Mouse (Mus musculus) inflammation-experienced regulatory T-cells, adult 6 months (primary cell): ENCODE measurements around the gene Rpl27. TPM values are rescaled to one million over a fixed set of nuclear protein-coding genes. Genes with fewer than 3 reads are reported as not detected.
"Not testable (repeated sequence)": the region's sequence is repeated elsewhere in the genome, so short reads cannot be mapped to it uniquely, and the experiment has no call there.

Source experiments
- ATAC-seq: one replicate; pipeline ENCODE4 v1.8.0; 2017
- polyA plus RNA-seq, 3 experiments: library from polyadenylated mRNA; unstranded; fragments of 100-300 nt; shearing (Covaris generic); gene quantifications; one replicate each; pipeline ENCODE4 v1.2.1; 2017

The Rpl27 gene
- polyA plus RNA-seq, 3 experiments from 2014 or later: 523 to 733 (median 603) TPM

DNA sequence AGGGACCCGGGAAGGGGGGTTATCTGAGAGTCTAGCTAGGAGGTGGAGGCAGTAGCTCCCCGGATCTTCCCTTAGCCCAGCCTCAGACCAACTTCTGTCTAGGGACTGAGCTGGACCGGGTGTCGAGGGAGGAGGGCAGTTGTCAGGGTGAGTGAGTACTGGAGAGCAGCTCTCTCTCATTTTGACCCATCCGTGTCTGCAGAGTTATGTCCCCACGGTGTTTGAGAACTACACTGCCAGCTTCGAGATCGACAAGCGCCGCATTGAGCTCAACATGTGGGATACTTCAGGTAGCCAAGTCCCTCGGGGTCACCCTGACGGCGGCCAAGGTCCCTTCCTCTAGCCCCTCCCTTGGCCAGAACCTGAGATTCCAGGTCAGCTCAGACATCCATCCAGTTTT lies 26.6 kb downstream of the Rpl27 start:
- ATAC-seq: no peak

GRCm38 (mm10) chr11:101469155-101469554 lies 27.1 kb downstream of the Rpl27 start:
- ATAC-seq: no peak

DNA sequence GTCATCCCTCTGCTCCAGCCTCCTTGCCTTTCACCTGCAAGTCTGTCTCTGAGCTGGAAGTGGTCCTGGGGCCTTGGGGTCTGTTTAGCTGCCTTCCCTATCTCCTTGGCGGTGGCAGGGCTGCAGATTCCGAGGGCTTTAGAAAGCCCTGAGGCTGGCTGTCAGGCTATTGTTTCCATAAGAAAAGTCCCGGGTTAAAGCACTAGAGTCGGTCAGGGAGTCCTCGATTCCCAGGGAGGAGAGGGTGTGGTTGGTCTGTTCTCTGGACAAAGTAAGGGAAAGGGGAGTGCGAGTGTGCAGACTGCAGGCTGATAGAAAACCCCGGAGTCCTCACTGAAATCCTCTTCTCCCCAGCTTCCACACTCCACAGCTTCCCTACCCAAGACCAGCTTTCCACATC lies 28.1 kb downstream of the Rpl27 start:
- ATAC-seq: no peak

- no peak for ATAC-seq
Measured at GRCm38 (mm10) chr11:101471926-101472325, 29.8 kb downstream of the Rpl27 start.

DNA sequence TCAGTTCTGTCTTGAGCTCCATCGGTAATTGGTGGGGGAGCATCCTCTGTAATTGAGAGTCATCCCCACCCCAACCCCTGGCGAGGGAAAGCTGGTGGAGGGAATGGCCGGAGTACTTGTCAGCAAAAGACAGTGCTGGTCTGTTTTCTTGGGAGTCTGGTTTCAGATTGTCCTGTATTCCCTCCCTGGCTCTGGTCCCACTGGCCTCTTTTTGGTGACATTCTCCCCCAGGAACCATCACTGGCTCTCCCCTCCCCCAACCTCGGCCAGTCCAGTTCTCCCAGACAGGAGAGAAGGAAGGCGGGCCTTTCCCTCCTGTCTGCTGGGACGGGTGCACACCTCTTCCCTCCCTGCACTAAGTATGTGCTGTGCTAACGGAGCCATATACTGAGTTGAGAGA lies 30.2 kb downstream of the Rpl27 start:
- no peak for ATAC-seq

GRCm38 (mm10) chr11:101473686-101474085 lies 31.6 kb downstream of the Rpl27 start:
- ATAC-seq: not testable (repeated sequence)

- ATAC-seq: no peak
Measured at GRCm38 (mm10) chr11:101474298-101474697, 32.2 kb downstream of the Rpl27 start.

GRCm38 (mm10) chr11:101476361-101476760 lies 34.3 kb downstream of the Rpl27 start:
- not testable (repeated sequence) for ATAC-seq

- ATAC-seq: no peak
Measured at GRCm38 (mm10) chr11:101477194-101477551, 35.1 kb downstream of the Rpl27 start.

DNA sequence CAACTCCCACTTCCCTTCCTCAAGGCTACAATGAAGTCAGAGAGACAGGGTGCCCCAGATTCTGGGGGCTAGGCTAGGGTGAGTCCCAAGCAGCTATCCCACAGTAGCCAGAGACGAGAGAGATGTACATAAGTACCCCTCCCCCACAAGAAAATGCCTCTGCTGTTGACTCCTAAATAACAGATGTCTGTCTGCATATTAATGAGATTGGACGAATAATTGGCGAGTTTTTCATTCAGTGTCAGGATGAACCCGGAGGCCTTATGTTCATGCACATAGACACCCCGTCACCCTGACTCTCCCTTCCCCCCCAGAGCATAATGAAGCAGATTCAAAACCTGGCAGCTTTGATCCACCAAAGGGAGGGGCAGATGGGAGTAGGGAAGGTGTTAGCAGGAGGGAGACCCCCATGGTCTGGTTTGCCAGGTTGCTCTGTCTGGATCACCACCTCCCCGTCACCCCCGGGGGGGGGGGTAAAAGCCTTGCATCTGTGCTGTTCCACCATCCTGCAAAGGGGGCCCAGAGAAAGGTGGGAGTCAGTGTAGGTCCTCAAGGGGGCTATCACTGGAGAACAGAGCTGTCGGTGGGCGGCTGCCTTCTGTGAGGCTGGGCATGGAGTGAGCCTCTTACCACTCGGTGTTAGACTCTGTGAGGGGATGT lies 35.6 kb downstream of the Rpl27 start:
- ATAC-seq: no peak

GRCm38 (mm10) chr11:101479171-101479635 lies 37.1 kb downstream of the Rpl27 start:
- ATAC-seq: no peak

- no peak for ATAC-seq
Measured at GRCm38 (mm10) chr11:101480912-101481311, 38.8 kb downstream of the Rpl27 start.

DNA sequence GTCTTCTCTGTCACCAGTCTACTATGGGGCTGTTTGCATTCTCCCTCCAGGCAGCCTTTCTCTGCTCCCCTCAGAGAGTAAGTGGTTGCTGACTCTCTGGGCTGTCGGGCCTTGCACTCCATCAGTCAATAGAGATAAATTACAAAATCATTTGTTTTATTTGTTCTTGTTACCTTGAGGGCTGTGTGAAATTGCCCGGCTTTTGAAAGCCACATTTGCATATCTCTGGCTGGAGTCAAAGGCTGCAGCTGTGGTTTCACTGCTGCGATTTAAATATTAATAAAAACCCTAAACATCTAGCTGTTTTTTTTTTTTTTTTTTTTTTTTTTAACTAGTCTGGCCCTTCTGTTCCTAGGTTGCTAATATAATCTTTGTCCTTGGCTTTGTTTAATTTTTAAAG lies 41.7 kb downstream of the Rpl27 start:
- no peak for ATAC-seq

DNA sequence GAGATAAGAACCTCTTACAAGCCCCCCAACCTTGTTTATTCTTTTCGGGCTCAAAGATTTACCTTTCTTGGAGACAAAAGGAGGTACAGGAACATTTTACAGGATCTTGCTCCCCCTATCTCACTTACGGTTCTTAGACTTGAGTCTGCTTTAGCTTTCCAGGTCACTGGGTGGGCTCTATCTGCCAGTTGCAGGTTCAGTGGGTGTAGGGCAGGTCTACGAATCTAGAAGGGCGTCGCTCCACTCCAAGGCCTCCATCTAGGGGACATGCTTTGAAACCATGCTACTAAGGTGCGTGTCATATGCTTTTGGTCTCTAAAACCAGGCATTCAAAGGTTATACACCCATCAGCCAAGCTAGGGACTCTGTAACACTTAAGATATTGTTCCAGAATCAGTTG lies 42.1 kb downstream of the Rpl27 start:
- no peak for ATAC-seq

DNA sequence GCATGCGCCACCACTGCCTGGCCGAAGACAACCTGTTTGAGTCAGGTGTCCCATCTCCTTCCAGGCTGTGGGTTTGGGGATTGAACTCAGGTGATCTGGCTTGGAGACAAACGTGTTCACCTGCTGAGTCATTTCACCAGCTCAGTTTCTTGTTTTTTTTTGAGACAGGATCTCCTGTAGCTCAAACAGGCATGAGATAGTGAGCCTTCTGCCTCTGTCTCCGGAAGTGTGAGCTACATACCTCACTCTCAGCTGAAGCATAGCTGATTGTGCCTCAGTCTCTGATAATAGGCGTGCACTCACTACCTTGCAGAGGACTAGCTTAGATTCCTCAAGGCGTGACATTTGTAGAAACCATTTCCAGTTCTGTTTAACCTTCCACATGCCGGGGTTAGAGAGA lies 42.7 kb downstream of the Rpl27 start:
- no peak for ATAC-seq

- ATAC-seq: no peak
Measured at GRCm38 (mm10) chr11:101485509-101486028, 43.5 kb downstream of the Rpl27 start.

GRCm38 (mm10) chr11:101486126-101486525 lies 44.0 kb downstream of the Rpl27 start:
- no peak for ATAC-seq

Other genes with a start within 250 kb of the Rpl27 start
- gene Ezh1, start 215.8 kb upstream of the Rpl27 start, polyA plus RNA-seq: 10 to 100 TPM; 38.0 to 70.6 (median 62.7) TPM
- gene Ramp2, start 196.3 kb upstream of the Rpl27 start, polyA plus RNA-seq: not detected
- gene Vps25, start 188.6 kb upstream of the Rpl27 start, polyA plus RNA-seq: 100 to 1,000 TPM; 134 to 144 (median 138) TPM
- gene Wnk4, start 181.7 kb upstream of the Rpl27 start, polyA plus RNA-seq: 1 to 10 TPM in 1 of 3 experiments, under 1 TPM in 1, not detected in 1; 0.75 to 2.9 TPM
- gene Cntd1, start 163.3 kb upstream of the Rpl27 start, polyA plus RNA-seq: 1 to 10 TPM in 1 of 3 experiments, under 1 TPM in 2; 0.63 to 1.2 (median 0.71) TPM
- gene Coa3, start 163.2 kb upstream of the Rpl27 start, polyA plus RNA-seq: 100 to 1,000 TPM; 129 to 132 (median 131) TPM
- gene Becn1, start 140.0 kb upstream of the Rpl27 start, polyA plus RNA-seq: 10 to 100 TPM; 62.1 to 87.3 (median 74.1) TPM
- 10 to 100 TPM; 25.8 to 37.6 (median 36.8) TPM for gene Psme3, start 126.1 kb upstream of the Rpl27 start, polyA plus RNA-seq
- gene Aoc2, start 117.2 kb upstream of the Rpl27 start, polyA plus RNA-seq: 10 to 100 TPM in 1 of 3 experiments, 1 to 10 TPM in 2; 2.5 to 12.3 (median 4.9) TPM
- gene Aoc3, start 111.7 kb upstream of the Rpl27 start, polyA plus RNA-seq: not detected
- gene G6pc, start 74.7 kb upstream of the Rpl27 start, polyA plus RNA-seq: not detected
- gene Aarsd1, start 24.7 kb upstream of the Rpl27 start, polyA plus RNA-seq: 10 to 100 TPM; 34.2 to 43.2 (median 40.5) TPM
- gene Gm27029, start 17.5 kb upstream of the Rpl27 start, polyA plus RNA-seq: 1 to 10 TPM in 1 of 3 experiments, under 1 TPM in 2; 0.46 to 1.3 (median 0.57) TPM
- 1 to 10 TPM; 6.7 to 7.2 (median 6.9) TPM for gene Rundc1, start 17.2 kb upstream of the Rpl27 start, polyA plus RNA-seq
- 1 to 10 TPM; 1.6 to 2.2 (median 2.1) TPM for gene Ptges3l, start 17.0 kb upstream of the Rpl27 start, polyA plus RNA-seq
- gene Ifi35, start 6.1 kb downstream of the Rpl27 start, polyA plus RNA-seq: 100 to 1,000 TPM; 143 to 171 (median 153) TPM
- not detected for gene Rnd2, start 22.7 kb downstream of the Rpl27 start, polyA plus RNA-seq
- gene Vat1, start 23.9 kb downstream of the Rpl27 start, polyA plus RNA-seq: 1 to 10 TPM; 1.7 to 2.5 (median 1.9) TPM
- 10 to 100 TPM in 1 of 3 experiments, 1 to 10 TPM in 2; 2.8 to 13.3 (median 3.8) TPM for gene Brca1, start 109.7 kb downstream of the Rpl27 start, polyA plus RNA-seq
- 10 to 100 TPM; 53.2 to 76.6 (median 56.5) TPM for gene Nbr1, start 109.9 kb downstream of the Rpl27 start, polyA plus RNA-seq
- 10 to 100 TPM; 15.6 to 19.0 (median 16.8) TPM for gene Tmem106a, start 139.9 kb downstream of the Rpl27 start, polyA plus RNA-seq
- gene Gm11634, start 157.0 kb downstream of the Rpl27 start, polyA plus RNA-seq: under 1 TPM in 2 of 3 experiments, not detected in 1; 0.49 to 0.62 TPM
- gene Rdm1, start 184.9 kb downstream of the Rpl27 start, polyA plus RNA-seq: 10 to 100 TPM; 74.3 to 80.3 (median 78.1) TPM
- gene Arl4d, start 223.2 kb downstream of the Rpl27 start, polyA plus RNA-seq: 1 to 10 TPM in 1 of 3 experiments, under 1 TPM in 1, not detected in 1; 0.40 to 1.6 TPM